Mouse (Mus musculus) T-helper 17 cell (primary cell): Measurements from ENCODE around the gene Ackr4.

Experiments
- in situ Hi-C, 2 experiments: fragments of 300-600 bp; cut with MboI, MseI; formaldehyde crosslinking; loops; 1 replicate in 1 of 2; 2 replicates in 1 of 2; pipeline ENCODE4 v1.15.1; 2025; ENCODE audit warnings: high pct_unique_total_duplicates in 2 of 2

Ackr4 gene

DNA sequence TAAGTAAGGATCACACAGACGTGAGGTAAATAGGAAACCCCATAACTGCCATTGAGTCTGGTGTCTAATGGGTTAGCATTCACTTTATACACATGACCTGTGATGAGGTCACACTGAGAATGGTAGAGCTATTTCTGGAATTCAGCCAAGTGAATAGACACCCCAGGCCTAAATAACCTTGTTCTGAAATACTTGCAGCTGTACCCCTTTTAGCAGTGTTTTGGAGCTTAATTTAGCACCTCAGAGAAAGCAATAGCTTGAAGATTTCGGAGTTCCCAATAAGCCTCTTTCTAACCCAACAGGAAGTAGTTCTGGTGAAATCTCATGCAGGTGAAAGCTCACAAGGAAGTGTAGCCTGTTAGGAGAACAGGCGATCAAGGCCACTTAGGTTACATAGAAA lies at the start of gene Ackr4:
Gene Ackr4, minus strand, starts transcription at position 101 of the 400 bp plus-strand sequence.
- in situ Hi-C loops, result no loop called here

DNA sequence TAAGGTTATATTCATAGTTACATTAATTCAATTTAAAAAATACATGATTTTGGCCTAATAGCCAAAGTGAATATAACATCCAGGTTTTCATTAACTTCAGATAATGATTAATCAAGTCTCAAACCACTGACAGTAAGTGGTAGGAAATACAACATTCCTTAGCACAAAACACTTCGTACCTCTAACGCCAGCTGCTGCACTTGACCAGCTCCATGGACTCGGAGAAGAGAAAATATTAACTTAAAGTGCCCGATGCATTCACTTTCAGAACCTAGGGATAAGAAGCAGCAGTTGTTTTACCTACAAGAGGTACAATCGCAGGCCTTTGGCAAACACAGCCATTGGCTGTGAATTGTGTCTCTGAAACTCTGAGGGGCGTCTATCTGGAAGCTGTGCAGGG lies 45.6 kb upstream of the Ackr4 start:
- in situ Hi-C loops, result no loop called here

DNA sequence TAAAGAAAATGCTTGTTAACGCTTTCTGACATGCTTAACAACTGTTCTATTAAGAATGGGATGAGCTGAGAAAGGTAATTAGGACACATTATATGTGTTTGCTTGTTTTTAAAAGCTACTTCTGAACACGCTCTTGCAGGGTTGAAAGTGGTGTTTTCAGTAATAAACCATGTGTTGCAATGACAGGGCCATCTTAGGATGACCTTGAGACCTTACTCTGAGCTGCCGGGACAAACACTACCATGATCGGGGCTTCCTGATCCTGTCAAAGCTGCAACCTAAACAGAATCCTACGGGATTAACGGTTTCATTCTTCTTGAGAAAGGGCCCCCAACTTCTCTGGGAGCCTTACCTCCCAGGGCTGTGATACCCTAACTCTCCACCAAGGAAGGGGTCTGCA lies 44.9 kb upstream of the Ackr4 start:
- in situ Hi-C loops, result no loop called here

DNA sequence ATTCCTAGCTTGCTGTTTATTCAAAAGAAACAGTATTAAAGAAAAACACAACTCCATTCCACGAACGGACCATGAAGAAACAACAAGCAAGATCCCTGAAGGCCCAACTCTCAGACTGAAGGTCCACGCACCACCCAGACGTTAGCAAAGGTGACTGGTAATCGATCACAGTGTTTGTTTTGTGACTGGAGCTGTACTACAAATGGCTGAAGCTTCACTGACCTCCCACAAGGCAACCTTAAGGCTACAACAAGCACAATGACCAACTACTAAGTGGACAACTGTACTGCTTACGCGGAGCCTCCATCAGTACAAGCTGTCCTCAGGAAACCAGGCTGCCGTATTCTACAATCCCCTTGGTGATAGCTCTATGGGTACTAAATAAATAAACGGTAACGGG lies 43.3 kb upstream of the Ackr4 start:
- in situ Hi-C loops, result no loop called here

DNA sequence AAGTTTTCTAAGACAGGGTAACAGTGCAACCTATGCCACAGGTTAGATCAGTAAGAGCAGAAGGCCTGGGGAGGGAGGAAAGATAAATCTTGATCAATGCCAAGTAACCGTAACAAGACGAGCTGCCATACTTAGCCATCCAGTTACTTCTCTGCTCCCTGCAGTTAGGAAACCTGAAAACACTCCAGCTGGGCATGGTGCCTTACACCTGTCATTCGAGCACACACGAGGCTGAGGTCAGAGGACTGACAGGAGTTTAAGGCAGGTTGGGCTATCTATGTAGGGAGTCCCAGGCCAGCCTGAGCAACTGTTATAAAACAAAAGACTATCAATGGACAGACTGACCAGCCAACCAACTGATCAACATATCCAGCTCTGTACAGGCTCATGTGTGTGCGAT lies 39.2 kb upstream of the Ackr4 start:
- in situ Hi-C loops, result no loop called here

DNA sequence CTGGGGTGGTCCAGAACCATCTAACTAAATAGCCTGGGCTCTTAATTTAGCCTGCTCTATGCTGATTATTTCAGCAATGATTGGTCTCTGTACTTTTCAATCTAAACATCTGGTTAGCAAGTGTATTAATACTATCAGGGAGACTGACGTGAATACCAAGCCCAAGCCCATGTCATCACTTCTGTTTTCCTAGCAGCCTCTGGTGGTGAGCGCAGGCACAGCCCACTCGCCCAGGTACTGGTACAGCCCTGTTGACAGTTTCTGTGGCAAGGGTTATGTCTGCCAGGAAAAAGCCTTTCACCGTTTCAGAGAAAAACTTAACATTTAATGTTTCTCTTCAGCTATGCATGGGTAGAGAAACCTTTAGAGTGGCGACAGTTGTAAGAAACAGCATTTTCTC lies 37.5 kb upstream of the Ackr4 start:
- in situ Hi-C loops, result no loop called here

DNA sequence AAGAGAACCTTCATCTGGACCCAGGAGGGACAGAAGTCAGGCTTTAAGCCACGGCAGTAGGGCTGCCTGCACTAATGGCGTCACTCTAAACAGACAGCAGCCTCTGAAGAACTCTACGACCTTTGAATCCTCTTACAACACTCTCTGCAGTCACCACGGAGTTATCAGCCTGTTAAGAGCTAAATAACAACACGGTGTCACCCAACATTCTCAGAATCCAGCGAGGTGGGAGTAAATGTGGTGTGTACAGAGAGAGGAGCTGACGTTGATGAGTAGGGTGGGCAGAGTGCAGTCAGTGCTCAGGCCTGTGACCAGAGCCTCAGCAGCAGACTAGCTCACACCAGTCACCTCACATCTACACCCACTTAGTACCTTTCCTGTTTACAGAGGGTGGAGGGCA lies 34.4 kb upstream of the Ackr4 start:
- in situ Hi-C loops, result no loop called here

DNA sequence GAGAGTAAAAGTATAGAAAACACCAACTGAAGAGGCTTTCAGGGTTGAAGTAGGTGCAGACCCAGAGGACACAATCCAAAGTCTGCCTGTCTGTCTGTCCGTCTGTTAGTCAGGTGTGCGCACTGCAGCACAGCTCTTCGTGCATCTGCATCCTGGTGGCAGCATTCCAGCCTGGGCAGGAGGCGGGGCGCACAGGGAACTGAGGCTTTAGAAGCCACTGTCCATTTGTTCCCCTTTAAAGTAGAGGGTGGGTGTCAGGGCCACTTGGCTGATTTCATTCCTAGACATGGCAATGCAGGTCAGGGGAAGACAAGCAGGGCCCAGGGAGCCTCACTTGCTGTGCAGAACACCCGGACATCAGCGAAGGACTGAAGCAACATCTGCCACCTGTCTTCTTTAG lies 30.6 kb upstream of the Ackr4 start:
- in situ Hi-C loops, result no loop called here

DNA sequence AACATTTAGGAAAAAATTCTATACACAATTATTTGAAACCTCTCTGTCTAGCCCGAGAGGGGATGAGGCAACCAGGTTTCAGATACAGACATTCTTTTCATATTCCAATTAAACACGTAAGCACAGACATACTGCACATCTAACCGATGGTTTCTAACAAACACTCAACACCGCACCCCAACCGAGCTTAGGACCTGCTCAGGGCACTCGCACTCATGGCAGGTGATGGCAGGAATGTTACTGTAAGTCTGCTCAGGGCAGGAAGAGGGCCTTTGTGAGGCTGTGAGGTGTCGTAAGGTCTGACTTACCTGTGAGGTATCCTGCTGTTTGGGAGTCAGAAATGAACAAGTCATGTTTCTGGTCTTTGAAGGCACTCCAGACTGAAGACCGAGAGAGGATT lies 29.8 kb upstream of the Ackr4 start:
- in situ Hi-C loops, result no loop called here

DNA sequence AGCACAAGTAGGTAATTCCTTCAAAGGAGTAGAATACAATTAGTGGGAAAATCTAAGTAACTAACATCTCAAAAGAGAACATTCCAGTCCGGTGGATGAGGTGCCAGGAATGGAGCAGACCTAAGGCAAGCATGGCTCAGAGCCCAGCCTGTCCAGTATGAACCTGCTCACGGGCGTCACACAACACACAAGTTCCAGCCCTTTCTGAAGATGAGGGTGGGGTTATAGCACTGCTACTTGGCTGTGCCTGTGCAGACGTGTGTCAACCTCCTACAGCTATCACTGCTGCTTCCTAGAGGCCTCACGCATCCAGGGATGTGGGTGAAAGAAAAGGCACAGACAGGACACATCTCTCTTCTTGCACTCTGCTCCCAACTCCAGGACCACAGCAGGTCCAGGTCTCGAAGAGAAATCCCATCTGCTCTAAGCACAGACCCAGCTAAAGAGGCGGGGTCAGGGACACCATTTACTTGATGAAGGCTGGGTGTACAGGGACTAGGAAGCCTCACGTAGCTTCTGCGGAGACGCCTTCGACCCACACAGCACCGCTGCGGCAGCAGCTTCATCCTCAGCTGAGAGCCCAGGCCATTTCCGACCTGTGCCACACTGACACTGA lies 28.5 kb upstream of the Ackr4 start:
- in situ Hi-C loops, result no loop called here

DNA sequence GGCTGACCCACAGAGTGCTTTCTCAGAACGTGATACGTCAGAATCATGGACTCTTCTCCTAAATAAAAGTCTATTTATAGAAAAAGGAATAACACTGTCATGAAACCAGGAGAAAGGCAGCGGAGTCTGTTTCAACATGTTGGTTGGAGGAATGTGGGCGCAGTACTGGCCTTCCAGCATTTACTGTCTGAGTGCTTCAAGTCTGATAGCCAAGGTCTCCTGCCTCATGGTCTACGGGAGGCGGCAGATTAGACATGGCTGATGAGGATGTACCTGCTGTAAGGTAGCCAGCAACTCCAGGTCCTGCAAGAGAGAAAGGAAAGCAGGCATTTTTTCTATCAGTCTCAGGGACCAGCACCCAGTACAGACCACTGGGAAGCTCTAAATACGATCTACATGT lies 25.4 kb upstream of the Ackr4 start:
- in situ Hi-C loops, result no loop called here

DNA sequence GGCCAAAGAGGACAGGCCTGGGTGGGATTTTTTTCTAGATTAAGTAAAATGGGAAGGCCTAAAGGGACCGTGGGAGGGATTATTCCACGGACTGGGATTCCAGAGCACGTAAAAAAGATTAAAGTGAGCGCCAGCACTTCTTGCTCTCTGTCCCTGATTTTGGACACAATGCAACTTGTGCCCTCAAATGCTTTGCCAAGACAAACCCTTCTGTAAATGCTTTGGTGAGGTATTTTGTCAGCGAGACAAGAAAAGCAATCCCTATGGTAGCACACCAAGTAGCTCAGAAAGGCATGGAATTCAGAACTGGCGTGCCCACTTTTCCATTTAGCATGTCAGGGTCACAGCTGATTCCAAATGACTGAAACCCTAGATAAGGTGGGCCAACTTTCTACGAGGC lies 22.2 kb upstream of the Ackr4 start:
- in situ Hi-C loops, result loop anchor here (10.0 kb wide), 2 partner anchors 434 to 1954 kb away; no protein-coding TSS in a partner anchor

DNA sequence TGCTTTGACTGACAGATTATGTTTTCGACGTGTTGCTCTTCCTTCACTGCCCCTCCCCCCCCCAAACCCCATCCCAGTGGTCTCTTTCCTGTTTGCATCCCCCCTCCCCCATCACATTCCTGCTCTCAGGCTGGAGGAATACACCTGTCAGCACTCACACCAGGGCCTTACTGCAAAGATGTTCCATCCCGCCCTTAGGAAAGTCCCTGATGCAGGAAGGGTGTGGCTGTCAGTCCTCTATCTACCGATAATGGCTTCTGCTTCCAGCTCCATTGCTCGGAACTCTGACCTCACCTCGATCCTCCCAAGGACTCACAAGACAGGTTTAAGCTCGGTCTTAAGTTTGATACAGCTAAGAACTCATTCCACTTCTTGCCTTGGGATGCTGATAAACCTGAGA lies 19.9 kb upstream of the Ackr4 start:
- in situ Hi-C loops, result loop anchor here (10.0 kb wide), 2 partner anchors 432 to 1952 kb away; no protein-coding TSS in a partner anchor

DNA sequence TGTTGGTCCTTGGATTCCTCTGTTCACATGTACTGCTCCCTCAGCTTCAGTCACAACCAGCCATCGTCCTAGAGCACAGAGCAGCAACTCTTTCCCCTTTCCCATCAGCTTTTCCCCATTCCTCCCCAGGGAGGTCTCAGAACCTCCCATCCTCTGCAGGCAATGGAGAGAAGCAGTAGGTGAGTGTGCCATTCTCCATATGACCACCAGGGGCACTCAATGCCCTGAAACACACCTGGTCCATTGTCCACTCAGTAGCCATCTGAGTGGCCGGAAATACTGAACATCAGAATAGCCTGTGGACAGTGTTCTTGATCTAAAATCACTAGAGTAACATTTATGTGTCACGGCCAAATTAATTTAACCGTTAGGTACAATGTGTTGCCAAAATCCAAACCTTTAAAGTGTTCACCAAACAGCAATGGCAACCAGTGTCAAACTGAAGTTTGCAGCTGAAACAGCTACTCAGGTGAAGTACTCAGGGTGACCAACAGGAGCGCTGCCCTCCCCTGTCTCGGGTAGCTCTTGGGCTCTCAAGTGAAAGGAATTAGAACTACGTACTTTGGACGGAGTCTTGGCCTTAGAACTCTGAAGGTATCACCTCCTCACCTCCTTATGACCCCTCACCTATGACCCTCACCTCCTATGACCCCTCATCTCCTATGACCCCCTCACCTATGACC lies 17.7 kb upstream of the Ackr4 start:
- in situ Hi-C loops, result loop anchor here (10.0 kb wide), 2 partner anchors 430 to 1950 kb away; no protein-coding TSS in a partner anchor

DNA sequence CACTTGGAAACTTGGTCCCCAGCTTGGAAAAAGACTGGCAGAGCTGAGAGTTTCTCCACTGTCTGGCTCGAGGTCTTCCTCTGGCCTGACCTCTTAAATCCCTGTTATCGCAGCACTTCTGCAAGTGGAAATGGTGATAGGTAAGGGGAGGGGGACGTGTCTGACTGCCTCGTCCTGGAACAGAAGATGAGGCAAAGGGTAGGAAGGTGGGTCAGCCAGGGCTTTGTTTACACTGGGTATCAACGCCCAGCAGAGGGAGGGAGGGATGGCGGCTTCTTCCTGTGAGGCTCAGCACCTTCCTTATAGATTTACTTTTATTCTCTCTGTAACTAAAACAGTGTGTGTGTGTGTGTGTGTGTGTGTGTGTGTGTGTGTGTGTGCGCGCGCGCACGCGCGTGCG lies 16.1 kb upstream of the Ackr4 start:
- in situ Hi-C loops, result loop anchor here (10.0 kb wide), 2 partner anchors 428 to 1948 kb away; no protein-coding TSS in a partner anchor

DNA sequence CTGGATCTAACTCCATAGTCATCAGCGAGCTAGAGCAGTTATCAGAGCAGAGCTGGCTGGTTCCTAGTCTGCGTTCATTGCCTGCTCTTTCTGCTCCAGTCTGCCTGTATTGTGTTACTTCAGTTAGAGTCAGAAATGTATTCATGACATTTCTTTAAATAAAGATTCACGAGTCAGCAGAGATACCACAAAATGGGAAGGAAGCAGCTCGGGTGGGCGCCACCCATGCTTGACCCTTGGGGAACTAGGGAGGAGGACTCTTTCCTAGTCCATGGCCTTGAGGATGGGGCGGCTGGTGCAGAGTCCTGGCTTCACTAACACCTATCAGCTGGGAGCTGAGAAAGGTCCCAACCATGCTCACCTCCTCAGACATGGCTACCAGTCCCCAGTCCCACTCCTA lies 13.6 kb upstream of the Ackr4 start:
- in situ Hi-C loops, result loop anchor here (10.0 kb wide), 2 partner anchors 426 to 1946 kb away; no protein-coding TSS in a partner anchor

DNA sequence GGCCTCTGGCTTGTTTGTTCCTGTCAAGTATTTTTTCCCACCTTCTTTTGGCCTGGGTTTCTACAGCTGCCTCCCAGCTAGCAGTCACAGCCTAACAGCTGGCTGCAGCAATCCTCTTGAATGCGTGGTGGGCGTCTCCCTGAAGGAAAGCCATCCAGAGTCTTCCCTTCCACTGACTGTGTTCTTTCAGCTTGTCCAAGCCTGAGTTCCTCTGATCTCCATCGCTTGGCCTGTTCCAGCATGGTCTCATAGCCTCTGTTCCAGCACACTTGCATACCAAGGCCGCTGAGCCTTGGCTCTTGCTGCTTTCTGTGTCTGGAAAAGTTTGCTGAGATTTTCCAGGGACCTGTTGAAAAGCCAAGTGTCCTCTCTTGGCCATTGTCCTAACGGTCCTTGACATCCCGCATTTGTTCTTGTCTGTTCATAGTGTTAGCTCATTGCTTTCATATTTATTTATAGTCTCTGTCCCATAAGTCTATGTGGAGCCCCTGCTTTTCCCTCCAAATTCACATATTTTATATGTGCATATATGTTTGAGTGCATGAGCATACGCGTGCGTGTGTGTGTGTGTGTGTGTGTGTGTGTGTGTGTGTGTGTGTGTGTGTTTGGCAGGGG lies 3.5 kb upstream of the Ackr4 start:
- in situ Hi-C loops, result no loop called here

DNA sequence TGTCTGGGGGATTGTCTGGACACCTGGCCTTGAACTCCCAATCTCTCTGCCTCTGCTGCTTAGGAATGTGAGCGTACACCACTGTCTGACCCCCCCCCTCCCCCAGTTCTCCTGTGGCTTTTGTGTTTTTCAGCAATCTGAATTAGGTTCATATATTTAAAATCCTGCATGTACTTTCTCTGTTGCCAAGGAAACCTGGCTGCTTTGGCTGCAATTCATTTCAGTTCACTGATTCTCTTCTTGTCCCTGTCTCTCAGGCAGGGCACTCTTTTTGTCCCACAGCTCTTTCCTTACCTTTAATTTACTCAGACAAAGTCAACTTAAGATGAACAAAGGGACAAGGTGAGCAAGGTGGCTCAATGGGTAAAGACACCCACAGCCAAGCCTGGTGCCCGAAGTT lies 1.4 kb upstream of the Ackr4 start:
- in situ Hi-C loops, result no loop called here

DNA sequence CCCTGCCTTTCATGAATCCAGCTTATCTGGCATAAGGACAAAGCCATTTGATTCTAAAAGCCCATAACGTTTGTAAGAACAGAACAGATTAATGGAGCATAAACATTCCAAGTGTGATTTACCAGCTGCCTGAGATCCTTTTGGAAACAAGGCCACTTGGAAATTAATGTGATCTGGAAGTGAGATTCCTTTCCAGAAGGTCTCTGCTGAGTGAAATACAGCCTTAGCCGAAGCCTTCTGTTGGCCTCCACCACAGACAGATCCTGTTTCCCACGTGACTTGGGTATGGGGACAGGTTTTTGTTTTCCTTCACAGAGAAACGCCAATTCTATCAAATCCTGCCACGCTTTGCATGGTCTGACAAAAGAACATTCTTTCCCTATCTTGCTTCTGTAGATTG lies 3.1 kb downstream of the Ackr4 start:
- in situ Hi-C loops, result no loop called here

DNA sequence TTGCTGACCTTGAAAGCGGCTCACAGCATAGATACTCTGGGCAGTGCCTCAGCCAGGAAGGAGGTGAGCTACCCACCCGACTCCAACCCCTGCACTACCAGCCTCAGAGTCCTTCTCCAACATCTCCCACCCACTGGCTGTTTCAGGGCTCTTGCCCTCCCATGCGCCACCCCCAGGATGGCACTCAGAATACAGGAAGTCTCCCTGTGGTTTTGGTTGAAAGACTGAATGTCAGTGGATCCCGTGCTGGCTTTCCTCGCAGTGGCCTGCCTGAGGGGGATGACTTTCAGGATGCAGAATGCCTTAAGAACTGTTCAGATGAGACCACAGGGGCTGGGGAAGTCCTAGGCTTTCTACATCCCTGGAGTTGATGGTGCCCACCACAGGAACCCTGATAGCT lies 3.6 kb downstream of the Ackr4 start:
- in situ Hi-C loops, result no loop called here

DNA sequence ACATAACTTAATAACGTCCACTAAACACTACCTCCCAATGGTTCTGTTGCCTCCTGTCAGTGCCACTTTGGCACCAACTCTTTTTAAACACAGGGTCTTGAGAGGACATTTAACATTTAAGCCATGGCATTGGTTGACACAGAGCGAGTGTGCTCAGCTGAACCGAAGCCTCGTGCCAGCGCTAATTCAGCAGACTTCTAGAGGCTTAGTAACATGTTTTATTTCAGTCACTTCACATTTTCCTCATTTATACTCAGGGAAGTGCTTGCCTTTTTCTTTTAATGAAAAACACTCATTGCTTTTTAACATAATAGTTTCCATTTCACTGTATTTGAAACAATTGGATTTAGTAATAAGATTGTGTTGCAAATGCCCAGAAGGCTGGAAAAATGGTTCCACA lies 17.6 kb downstream of the Ackr4 start:
- in situ Hi-C loops, result no loop called here

DNA sequence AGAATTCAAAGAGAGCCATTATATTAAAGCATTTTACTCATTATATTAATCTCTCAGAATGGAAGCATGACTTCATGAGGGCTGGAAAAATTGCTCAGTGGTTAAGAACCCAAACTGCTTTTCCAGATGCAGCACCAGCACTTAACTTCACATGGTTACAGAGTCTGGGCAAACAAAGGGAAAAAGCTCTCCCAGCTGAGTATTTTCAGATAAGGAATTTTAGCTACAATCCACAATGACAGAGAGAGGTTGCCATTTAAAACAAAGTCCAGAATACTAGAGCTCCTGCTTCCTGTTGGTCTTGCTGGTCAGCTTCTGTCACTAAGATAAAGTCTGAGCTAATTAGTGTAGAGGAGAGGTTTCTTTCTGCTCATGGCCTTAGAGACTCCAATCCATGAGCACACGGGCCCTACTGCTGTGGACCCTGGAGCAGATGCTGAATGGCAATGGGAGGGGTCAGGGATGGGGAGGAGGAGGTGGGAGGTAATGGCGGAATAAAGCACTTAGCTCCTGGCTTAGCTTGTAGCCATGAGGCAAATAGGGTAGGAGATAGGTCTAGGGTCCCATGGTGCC lies 18.1 kb downstream of the Ackr4 start:
- in situ Hi-C loops, result no loop called here

DNA sequence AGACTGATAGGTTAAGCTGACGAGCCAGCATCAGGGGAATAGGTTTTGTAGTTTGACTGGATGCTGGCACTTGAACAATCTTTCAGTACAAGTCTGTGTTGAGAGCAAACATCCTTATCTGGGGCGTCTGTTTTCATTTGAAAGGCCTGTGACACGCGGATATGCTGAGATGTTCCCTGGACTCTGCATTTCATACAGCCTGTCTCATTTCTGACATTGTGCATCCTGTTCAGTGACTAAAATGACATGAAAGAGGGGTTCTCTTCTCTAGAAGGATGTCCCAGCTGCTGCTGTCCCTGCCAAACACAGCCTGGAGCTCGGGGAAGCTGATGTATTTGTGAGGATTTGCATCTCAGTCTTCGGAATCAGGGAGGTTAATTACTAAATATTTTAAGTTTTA lies 19.3 kb downstream of the Ackr4 start:
- in situ Hi-C loops, result no loop called here
